Mouse (Mus musculus): ENCODE data around the gene Cdk5rap2. TPM values are rescaled to one million over a fixed set of nuclear protein-coding genes. Genes with fewer than 3 reads are reported as not detected.

The Cdk5rap2 gene
- total and polyA plus RNA-seq, 3 experiments = 10.5 to 15.4 TPM; not detected in 1

- no peaks in the 10 kb centered on the region for H3K27me3 ChIP-seq (ENCODE audit: control insufficient read depth in 1 of 2, insufficient read depth in 2 of 2, low read length in 2 of 2)
- no peak overlapping the region for H3K4me3 ChIP-seq (ENCODE audit: control insufficient read depth in 1 of 2, insufficient read depth in 1 of 2, low read depth in 2 of 2, low read length in 2 of 2)
- H3K27ac ChIP-seq (ENCODE audit: control insufficient read depth, low read depth, low read length) = no peak overlapping the region
- TF ChIP-seq POLR2AphosphoS2 (IDR thresholded peaks at IDR 0.05; ENCODE audit: low read length) = no peak
- TF ChIP-seq ZNF384 (IDR thresholded peaks at IDR 0.05; ENCODE audit: low read depth, low read length) = no peak
- TF ChIP-seq SIN3A (IDR thresholded peaks at IDR 0.05; ENCODE audit: low read length) = no peak
- no peak for TF ChIP-seq TAL1 (IDR thresholded peaks at IDR 0.05; ENCODE audit: low read length)
- no peak for TF ChIP-seq MAX (IDR thresholded peaks at IDR 0.05; ENCODE audit: low read length)
- no peak for TF ChIP-seq MAFK (IDR thresholded peaks at IDR 0.05; ENCODE audit: borderline replicate concordance, low read depth, low read length)
- no peak for TF ChIP-seq RCOR1 (IDR thresholded peaks at IDR 0.05; ENCODE audit: low read depth, low read length)
- TF ChIP-seq USF2 (IDR thresholded peaks at IDR 0.05; ENCODE audit: borderline replicate concordance in 1 of 2, insufficient read depth in 1 of 2, low read depth in 1 of 2, low read length in 2 of 2) = no peak
- no peak for TF ChIP-seq CTCF (IDR thresholded peaks at IDR 0.05 in 2 of 3, conservative IDR thresholded peaks at IDR 0.05 in 1 of 3; ENCODE audit: control insufficient read depth in 1 of 3, insufficient read depth in 1 of 3, low read depth in 2 of 3, low read length in 3 of 3, poor library complexity in 1 of 3, severe bottlenecking in 1 of 3)
- TF ChIP-seq HCFC1 (IDR thresholded peaks at IDR 0.05; ENCODE audit: low read depth, low read length) = no peak
- no peaks in the 10 kb centered on the region for H3K4me1 ChIP-seq (ENCODE audit: control insufficient read depth in 1 of 2, insufficient read depth in 2 of 2, low read length in 2 of 2)
- no peaks in the 10 kb centered on the region for H3K9me3 ChIP-seq (replicated peaks; ENCODE audit: insufficient read depth, low read length)
- H3K9ac ChIP-seq (ENCODE audit: control insufficient read depth, low read depth, low read length, poor library complexity, severe bottlenecking) = no peak overlapping the region
- DNase-seq (ENCODE audit: low read depth, low spot score) = no peak
- no peaks in the 10 kb centered on the region for H3K79me2 ChIP-seq (ENCODE audit: control insufficient read depth, insufficient read depth, low read length, poor library complexity)
- peaks cover 0 to 6% of the 10 kb centered on the region in 2 experiments; a peak in 2 of 4 replicates for H3K36me3 ChIP-seq (ENCODE audit: control insufficient read depth in 1 of 2, insufficient read depth in 2 of 2, low read length in 2 of 2)
Measured at GRCm38 (mm10) chr4:70365061-70365858, 45.0 kb downstream of the Cdk5rap2 start.

- Histone ChIP-seq H3K79me2 (ENCODE audit: control insufficient read depth, insufficient read depth, low read length, poor library complexity) (no peaks in the 10 kb centered on the region), H3K27me3 (ENCODE audit: control insufficient read depth in 1 of 2, insufficient read depth in 2 of 2, low read length in 2 of 2) (no peaks in the 10 kb centered on the region), H3K9me3 (replicated peaks; ENCODE audit: insufficient read depth, low read length) (no peaks in the 10 kb centered on the region), H3K27ac (ENCODE audit: control insufficient read depth, low read depth, low read length) (no peak overlapping the region), H3K9ac (ENCODE audit: control insufficient read depth, low read depth, low read length, poor library complexity, severe bottlenecking) (no peak overlapping the region), H3K4me3 (ENCODE audit: control insufficient read depth in 1 of 2, insufficient read depth in 1 of 2, low read depth in 2 of 2, low read length in 2 of 2) (no peak overlapping the region), H3K36me3 (ENCODE audit: control insufficient read depth in 1 of 2, insufficient read depth in 2 of 2, low read length in 2 of 2) (peaks cover 0 to 7% of the 10 kb centered on the region in 2 experiments; a peak in 2 of 4 replicates), H3K4me1 (ENCODE audit: control insufficient read depth in 1 of 2, insufficient read depth in 2 of 2, low read length in 2 of 2) (no peaks in the 10 kb centered on the region)
- no peak for TF ChIP-seq MXI1 (IDR thresholded peaks at IDR 0.05; ENCODE audit: low read depth, low read length)
- no peak for TF ChIP-seq POLR2AphosphoS2 (IDR thresholded peaks at IDR 0.05; ENCODE audit: low read length)
- no peak for TF ChIP-seq ELF1 (IDR thresholded peaks at IDR 0.05; ENCODE audit: low read depth, low read length)
- TF ChIP-seq USF1 (IDR thresholded peaks at IDR 0.05; ENCODE audit: low read depth, low read length) = no peak
- no peak for TF ChIP-seq TCF12 (IDR thresholded peaks at IDR 0.05; ENCODE audit: low read depth, low read length)
- TF ChIP-seq ETS1 (IDR thresholded peaks at IDR 0.05; ENCODE audit: low read depth, low read length) = no peak
- TF ChIP-seq POLR2AphosphoS5 (IDR thresholded peaks at IDR 0.05; ENCODE audit: borderline replicate concordance, low read depth, low read length) = no peak
- TF ChIP-seq MYB (IDR thresholded peaks at IDR 0.05; ENCODE audit: low read depth, low read length) = no peak
- no peak for TF ChIP-seq ZKSCAN1 (IDR thresholded peaks at IDR 0.05; ENCODE audit: low read depth, low read length)
- TF ChIP-seq ZMIZ1 (IDR thresholded peaks at IDR 0.05; ENCODE audit: low read depth, low read length) = no peak
- no peak for TF ChIP-seq EP300 (IDR thresholded peaks at IDR 0.05; ENCODE audit: low read depth in 1 of 2, low read length in 2 of 2)
- no peak for TF ChIP-seq SMC3 (IDR thresholded peaks at IDR 0.05; ENCODE audit: low read depth, low read length)
- TF ChIP-seq HCFC1 (IDR thresholded peaks at IDR 0.05; ENCODE audit: low read depth, low read length) = no peak
- TF ChIP-seq MAFK (IDR thresholded peaks at IDR 0.05; ENCODE audit: borderline replicate concordance, low read depth, low read length) = no peak
- no peak for DNase-seq (ENCODE audit: low read depth, low spot score)
Measured at GRCm38 (mm10) chr4:70361366-70361765, 48.9 kb downstream of the Cdk5rap2 start.

Data from MEL (cell line).